Mouse (Mus musculus): ENCODE data around the gene Gtse1. TPM values are rescaled to one million over a fixed set of nuclear protein-coding genes. Genes with fewer than 3 reads are reported as not detected.

The Gtse1 gene
- polyA plus RNA-seq (2012; ENCODE audit: insufficient read depth, insufficient read length, low replicate concordance, missing spikeins): not detected in 2 replicates

DNA sequence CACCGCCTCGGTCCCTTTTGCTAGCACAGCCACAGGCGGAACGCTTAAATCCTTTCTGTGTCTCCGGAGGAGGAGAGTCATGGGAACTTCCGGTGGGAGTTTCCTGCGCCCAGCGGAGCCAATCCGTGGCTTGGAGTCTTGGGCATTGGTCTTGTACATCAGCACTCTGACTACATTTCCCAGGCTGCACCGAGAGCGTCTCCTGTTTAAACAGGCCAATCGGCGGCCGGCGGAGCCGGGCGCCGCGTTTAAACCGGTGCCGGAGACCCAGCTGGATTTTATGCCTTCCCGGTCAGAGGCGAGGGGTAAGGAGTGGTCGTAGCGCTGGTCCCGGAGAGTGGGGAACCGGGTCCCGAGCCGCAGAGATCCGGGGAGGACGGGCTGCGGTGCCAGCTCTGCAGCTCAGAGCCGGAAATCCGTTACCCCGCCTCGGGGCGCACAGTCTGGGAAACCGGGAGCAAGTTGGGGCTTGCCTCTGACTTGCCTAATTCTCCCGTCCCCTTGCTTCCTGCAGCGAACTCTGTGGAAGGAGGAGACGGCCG lies at the start of gene Gtse1:
Gtse1 (plus strand) TSS at position 256 of the 542 bp plus-strand sequence.
- WGBS: under 1% methylated on average over 42 of the region's 42 CpGs
- H3K27ac ChIP-seq (ENCODE audit: insufficient read depth, low read depth, low read length): peak within 1 kb of the TSS; percentile 49
- TF ChIP-seq POLR2A (IDR thresholded peaks at IDR 0.05; ENCODE audit: insufficient read depth, low read depth, low read length): peak; percentile 73; the same call in 1 of the 2 replicates
- no peak for TF ChIP-seq CTCF (IDR thresholded peaks at IDR 0.05; ENCODE audit: insufficient read depth, low read depth, low read length)
- H3K4me1 ChIP-seq (ENCODE audit: control insufficient read depth, insufficient read depth, low read length): peaks cover 7% of the 10 kb centered on the region
- peak within 1 kb of the TSS; percentile 82 for H3K4me3 ChIP-seq (ENCODE audit: insufficient read depth, low read depth, low read length)

DNA sequence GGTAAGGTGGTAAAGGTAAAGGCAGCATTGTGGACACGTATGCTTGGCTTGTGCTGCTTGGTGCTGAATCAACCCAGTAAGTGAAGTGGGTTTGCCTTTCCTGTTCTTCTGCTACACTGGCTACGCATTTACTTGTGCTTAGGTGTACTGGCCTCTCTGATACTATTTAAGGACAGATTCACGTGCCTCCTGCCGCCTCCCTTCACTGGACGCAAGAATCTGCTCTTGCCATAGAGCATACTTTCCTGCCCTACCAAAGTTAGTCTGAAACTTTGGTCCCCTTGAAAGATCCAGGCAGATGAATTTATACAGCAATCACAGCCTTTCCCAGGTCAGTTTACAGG lies 49.1 kb upstream of the Gtse1 start:
- peak overlapping the region; percentile 73 for H3K4me3 ChIP-seq (ENCODE audit: insufficient read depth, low read depth, low read length)
- 0 out of 2 replicates have a peak, but pooled peaks cover 3% of the 10 kb centered on the region for H3K4me1 ChIP-seq (ENCODE audit: control insufficient read depth, insufficient read depth, low read length)
- WGBS: 70% methylated on average over 5 of the region's 5 CpGs
- TF ChIP-seq CTCF (IDR thresholded peaks at IDR 0.05; ENCODE audit: insufficient read depth, low read depth, low read length): no peak
- no peak for TF ChIP-seq POLR2A (IDR thresholded peaks at IDR 0.05; ENCODE audit: insufficient read depth, low read depth, low read length)
- H3K27ac ChIP-seq (ENCODE audit: insufficient read depth, low read depth, low read length): no peak overlapping the region

DNA sequence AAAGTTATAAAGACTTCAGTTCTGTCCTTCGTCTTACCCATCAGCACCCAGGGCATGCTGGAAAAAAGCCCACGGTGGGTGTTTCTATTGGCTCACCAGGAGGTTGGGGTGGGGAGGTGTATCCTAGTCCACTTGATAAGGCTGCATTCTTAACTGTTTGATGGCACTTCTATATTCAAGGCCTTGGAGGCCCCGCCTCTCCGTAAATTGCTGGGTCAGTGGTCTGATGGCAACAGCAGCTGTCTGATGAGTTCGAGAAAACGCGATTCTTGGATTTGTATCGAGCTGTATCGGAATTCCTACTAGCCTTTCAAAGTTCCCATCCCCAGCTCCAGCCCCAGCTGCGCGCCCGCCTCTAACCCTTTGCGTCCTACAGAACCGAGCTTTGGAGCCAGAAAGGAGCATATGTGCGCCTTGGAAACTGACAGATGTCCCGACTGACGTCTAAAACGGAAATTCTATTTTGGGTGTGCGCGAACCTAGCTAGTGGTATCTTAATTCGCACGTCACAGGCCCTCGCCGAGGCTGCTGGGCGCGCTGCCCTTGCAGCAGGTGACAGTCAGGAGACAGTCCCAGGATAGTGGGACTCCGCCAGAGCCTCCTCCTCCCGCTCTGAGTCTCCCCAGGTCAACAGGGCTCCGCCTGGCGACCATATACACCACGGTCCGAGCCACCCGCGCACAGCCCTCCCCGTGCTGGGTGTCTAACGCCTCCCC lies 48.6 kb upstream of the Gtse1 start:
- TF ChIP-seq POLR2A (IDR thresholded peaks at IDR 0.05; ENCODE audit: insufficient read depth, low read depth, low read length): no peak
- no peak for TF ChIP-seq CTCF (IDR thresholded peaks at IDR 0.05; ENCODE audit: insufficient read depth, low read depth, low read length)
- Histone ChIP-seq H3K4me1 (ENCODE audit: control insufficient read depth, insufficient read depth, low read length) (0 out of 2 replicates have a peak, but pooled peaks cover 3% of the 10 kb centered on the region), H3K4me3 (ENCODE audit: insufficient read depth, low read depth, low read length) (peak overlapping the region; percentile 73), H3K27ac (ENCODE audit: insufficient read depth, low read depth, low read length) (peak overlapping the region; percentile 74)
- 1% methylated on average over 36 of the region's 36 CpGs for WGBS

DNA sequence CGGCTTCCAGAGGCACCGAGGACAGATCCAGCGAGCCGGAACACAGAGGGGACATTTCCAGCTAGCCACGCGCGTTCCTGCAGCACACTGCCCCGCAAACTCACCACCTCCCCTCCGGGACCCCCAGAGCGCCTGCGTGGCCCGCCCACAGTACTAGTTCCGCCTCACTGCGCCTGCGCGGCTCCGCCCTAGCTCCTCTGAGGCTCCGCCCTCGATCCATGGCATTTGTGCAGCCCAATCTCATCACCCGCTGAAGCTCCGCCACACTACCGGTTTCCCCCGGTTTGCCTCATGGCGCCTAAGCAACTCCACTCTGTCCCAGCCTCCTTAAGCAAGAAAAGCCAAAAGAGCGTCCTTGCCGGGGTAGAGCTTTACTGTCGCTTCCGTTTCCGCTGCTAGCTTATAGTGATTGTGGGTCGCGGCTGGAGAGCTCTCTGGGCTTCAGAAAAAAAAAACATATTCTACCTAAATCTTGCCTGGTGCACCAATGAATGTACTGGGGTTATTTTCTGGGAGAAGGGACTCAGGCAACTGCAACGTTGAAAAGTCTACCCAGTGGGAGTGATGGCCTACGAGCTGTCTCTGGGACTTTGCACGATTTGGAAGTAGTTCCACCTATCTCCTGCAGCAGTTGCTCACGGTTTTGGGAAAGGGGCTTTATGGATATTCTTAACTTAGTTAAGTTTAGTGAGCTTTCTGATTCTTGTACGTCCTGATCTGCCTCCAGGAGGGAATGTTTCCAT lies 47.8 kb upstream of the Gtse1 start, which contains the start of gene Cdpf1:
Cdpf1 (minus strand) TSS at position 163 of the 743 bp plus-strand sequence.
- no peak for TF ChIP-seq CTCF (IDR thresholded peaks at IDR 0.05; ENCODE audit: insufficient read depth, low read depth, low read length)
- peak; percentile 95; the same call in 1 of the 2 replicates for TF ChIP-seq POLR2A (IDR thresholded peaks at IDR 0.05; ENCODE audit: insufficient read depth, low read depth, low read length)
- 1% methylated on average over 36 of the region's 36 CpGs for WGBS
- peak within 1 kb of the TSS; percentile 74 for H3K27ac ChIP-seq (ENCODE audit: insufficient read depth, low read depth, low read length)
- peak within 1 kb of the TSS; percentile 73 for H3K4me3 ChIP-seq (ENCODE audit: insufficient read depth, low read depth, low read length)
- 0 out of 2 replicates have a peak, but pooled peaks cover 3% of the 10 kb centered on the region for H3K4me1 ChIP-seq (ENCODE audit: control insufficient read depth, insufficient read depth, low read length)

DNA sequence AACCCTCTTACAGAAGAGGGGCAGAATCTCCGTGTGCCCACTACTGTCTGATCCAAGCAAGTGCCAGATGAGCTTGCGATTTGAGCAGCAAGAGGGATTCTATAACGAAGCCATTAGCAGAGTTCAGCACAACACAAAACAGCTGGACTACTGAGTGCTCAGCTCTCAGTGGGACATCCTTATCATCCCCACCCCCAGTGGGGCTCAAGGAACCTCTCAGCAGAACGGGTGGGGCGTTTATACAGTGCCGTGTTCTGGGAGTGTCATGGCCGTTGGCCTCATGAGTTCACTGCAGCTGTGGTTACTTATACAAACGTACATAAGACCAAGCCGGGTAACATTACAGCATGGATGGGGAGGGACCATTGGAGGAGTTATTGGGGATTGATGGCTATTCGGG lies 46.1 kb upstream of the Gtse1 start:
- Histone ChIP-seq H3K4me1 (ENCODE audit: control insufficient read depth, insufficient read depth, low read length) (0 out of 2 replicates have a peak, but pooled peaks cover 3% of the 10 kb centered on the region), H3K27ac (ENCODE audit: insufficient read depth, low read depth, low read length) (no peak overlapping the region), H3K4me3 (ENCODE audit: insufficient read depth, low read depth, low read length) (no peak overlapping the region)
- TF ChIP-seq CTCF (IDR thresholded peaks at IDR 0.05; ENCODE audit: insufficient read depth, low read depth, low read length) (no peak), POLR2A (IDR thresholded peaks at IDR 0.05; ENCODE audit: insufficient read depth, low read depth, low read length) (no peak)
- 61% methylated on average over 10 of the region's 10 CpGs for WGBS

DNA sequence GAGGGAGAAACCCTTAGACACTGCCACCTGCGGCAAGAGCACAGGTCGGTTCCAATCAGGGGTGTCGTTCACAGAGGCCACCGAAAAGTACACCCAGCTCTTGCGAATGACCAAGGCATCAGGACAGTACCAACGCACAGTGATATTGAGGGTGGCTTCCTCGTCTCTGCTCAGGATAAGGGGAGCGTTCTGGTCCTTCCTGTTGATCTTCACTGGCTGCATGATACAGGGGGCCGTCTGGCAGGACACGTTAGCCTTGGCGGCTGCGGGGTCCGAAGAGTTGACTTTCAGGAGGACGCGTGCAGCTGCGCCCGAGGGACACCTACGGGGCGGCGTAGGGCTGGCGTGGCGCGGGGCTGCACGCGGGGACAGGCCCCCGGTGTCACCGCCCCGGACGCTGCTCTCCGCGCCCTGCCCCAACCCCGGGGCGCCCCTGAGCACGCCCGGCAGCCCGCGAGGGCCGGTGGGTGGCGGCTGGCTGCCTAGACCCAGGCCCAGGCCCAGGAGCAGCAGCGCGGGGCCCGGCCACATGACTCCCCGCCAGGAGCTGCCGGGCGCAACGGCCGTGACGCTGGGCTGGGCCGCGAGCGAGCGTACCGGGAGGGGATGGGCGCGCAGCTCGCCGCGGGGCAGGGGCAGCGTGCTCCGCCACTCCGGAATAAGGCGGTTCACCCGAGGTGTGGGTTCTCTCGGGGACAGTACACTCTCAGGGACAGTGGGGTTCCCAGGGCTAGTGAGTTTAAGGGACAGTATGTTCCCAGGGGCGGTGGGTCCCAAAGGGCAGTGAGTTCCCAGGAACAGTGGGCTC lies 38.1 kb upstream of the Gtse1 start, which contains the start of gene Pkdrej:
Pkdrej (minus strand) TSS at position 532 of the 808 bp plus-strand sequence.
- H3K4me1 ChIP-seq (ENCODE audit: control insufficient read depth, insufficient read depth, low read length): peaks cover 11% of the 10 kb centered on the region
- no peak for TF ChIP-seq POLR2A (IDR thresholded peaks at IDR 0.05; ENCODE audit: insufficient read depth, low read depth, low read length)
- TF ChIP-seq CTCF (IDR thresholded peaks at IDR 0.05; ENCODE audit: insufficient read depth, low read depth, low read length): no peak
- WGBS: 3% methylated on average over 65 of the region's 65 CpGs
- peak within 1 kb of the TSS; percentile 57 for H3K4me3 ChIP-seq (ENCODE audit: insufficient read depth, low read depth, low read length)
- no peak within 1 kb of the TSS for H3K27ac ChIP-seq (ENCODE audit: insufficient read depth, low read depth, low read length)

DNA sequence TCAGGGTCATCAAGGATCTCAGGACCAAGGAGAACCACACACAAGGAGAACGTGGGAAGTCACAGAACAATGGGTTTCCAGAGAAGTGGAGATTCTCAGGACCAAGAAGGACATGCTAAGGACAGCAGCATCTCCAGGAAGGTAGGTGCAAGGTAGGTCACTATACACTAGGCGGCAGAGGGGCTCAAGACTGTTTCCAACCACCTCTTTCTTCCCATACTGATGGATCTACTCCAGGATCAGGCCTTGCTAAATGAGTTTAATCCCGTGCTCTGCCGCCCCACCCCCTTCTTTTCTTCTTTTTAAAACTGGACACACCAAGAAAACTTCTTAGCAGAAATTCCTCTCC lies 37.6 kb upstream of the Gtse1 start:
- peak overlapping the region; percentile 57 for H3K4me3 ChIP-seq (ENCODE audit: insufficient read depth, low read depth, low read length)
- H3K4me1 ChIP-seq (ENCODE audit: control insufficient read depth, insufficient read depth, low read length): peaks cover 11% of the 10 kb centered on the region
- no peak for TF ChIP-seq CTCF (IDR thresholded peaks at IDR 0.05; ENCODE audit: insufficient read depth, low read depth, low read length)
- TF ChIP-seq POLR2A (IDR thresholded peaks at IDR 0.05; ENCODE audit: insufficient read depth, low read depth, low read length): no peak
- no peak overlapping the region for H3K27ac ChIP-seq (ENCODE audit: insufficient read depth, low read depth, low read length)
- WGBS: 31% methylated on average over 4 of the region's 4 CpGs

DNA sequence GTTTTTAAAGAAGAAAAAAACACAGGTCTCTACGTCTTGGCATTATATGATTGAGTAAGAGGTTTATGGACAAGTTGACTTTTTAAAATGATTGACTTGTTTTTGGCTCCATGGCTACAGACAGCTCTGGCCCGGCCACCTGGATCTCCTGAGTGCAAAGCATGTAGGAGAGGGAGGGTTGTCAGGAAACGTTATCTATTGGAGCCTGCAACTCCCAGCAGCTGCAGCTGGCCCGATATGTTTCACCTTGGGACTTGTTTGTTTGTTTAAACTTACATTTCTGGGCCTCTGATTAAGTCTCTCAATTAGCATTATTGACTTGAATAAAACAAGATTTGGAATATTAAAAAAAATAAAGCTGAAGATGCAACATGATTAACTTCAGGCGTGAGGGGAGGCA lies 32.9 kb upstream of the Gtse1 start:
- no peak overlapping the region for H3K4me3 ChIP-seq (ENCODE audit: insufficient read depth, low read depth, low read length)
- no peak overlapping the region for H3K27ac ChIP-seq (ENCODE audit: insufficient read depth, low read depth, low read length)
- peaks cover 7% of the 10 kb centered on the region for H3K4me1 ChIP-seq (ENCODE audit: control insufficient read depth, insufficient read depth, low read length)
- no peak for TF ChIP-seq CTCF (IDR thresholded peaks at IDR 0.05; ENCODE audit: insufficient read depth, low read depth, low read length)
- TF ChIP-seq POLR2A (IDR thresholded peaks at IDR 0.05; ENCODE audit: insufficient read depth, low read depth, low read length): no peak
- WGBS: 82% methylated on average over 5 of the region's 5 CpGs

Measured in olfactory bulb, adult 2 months (tissue).